27 mouse cellular contexts compared by ENCODE assay signal in the genomic region with DNA sequence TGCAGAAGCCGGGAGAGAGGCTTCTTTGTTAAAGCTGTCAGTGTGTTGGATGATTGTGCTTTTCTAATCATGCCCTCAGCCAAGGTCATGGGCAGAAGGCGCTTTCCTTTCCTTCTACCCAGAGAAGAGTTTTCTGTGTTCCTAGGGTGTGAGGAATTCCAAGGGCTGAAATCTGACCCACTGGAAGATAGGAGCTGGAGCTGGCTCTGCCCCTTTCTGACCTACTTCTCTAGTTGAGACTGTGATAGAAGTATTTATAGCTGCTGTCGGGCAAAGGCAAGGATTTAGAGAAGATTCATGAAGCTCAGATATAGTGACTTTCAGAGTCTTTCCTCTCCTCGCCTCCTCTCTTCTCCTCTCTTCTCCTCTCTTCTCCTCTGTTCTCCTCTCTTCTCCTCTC.
DNase-seq lines count a peak whose midpoint lies in the region; ATAC-seq lines count a peak whose summit lies in the region.
"Had no signal": no experiment of that assay in that cellular context is flagged by ENCODE, and none has a peak within 500 bp of the region (broad histone marks: within the 10 kb centered on the region; RNA-seq: fewer than 3 reads in every experiment).

No protein-coding gene starts in this region.

- no peaks in the 10 kb centered on the region for H3K9me3 ChIP-seq in heart, embryonic 15.5 days (replicated peaks)
- H3K9me3 ChIP-seq in heart, embryonic 16.5 days (replicated peaks; ENCODE audit: control insufficient read depth, low read length), result no peaks in the 10 kb centered on the region
- H3K9me3 ChIP-seq: forebrain, embryonic 13.5 days; hindbrain, embryonic 13.5 days; limb, embryonic 12.5 days; liver, embryonic 15.5 days; midbrain, embryonic 10.5 days; neural tube, embryonic 12.5 days had no signal

- ATAC-seq in heart, embryonic 15.5 days (replicated peaks; ENCODE audit: insufficient number of reproducible peaks, insufficient read depth, low FRiP score, low read depth), result no peak
- peak; percentile 63 for ATAC-seq in heart, embryonic 16.5 days (replicated peaks; ENCODE audit: extremely low read depth, insufficient read depth, low FRiP score)
- ATAC-seq: CD4-positive, CD25-positive, alpha-beta regulatory T cell, adult 4 months; forebrain, embryonic 13.5 days; intestine, embryonic 16.5 days; midbrain, embryonic 16.5 days had no signal

- WGBS in heart, embryonic 15.5 days, result 36% methylated on average over 4 of the region's 4 CpGs
- WGBS in heart, embryonic 16.5 days, result 32% methylated on average over 4 of the region's 4 CpGs

- peaks cover 4% of the 10 kb centered on the region; the same call in 1 of the 2 replicates for H3K4me1 ChIP-seq in heart, embryonic 15.5 days (replicated peaks)
- H3K4me1 ChIP-seq in heart, embryonic 16.5 days (ENCODE audit: control insufficient read depth, insufficient read depth, low read length), result peaks cover 8% of the 10 kb centered on the region
- H3K4me1 ChIP-seq: forebrain, embryonic 13.5 days; hindbrain, embryonic 13.5 days; limb, embryonic 12.5 days; liver, embryonic 15.5 days; midbrain, embryonic 10.5 days had no signal

- peak overlapping the region; percentile 17; the same call in 1 of the 2 replicates for H3K27ac ChIP-seq in heart, embryonic 15.5 days
- H3K27ac ChIP-seq in heart, embryonic 16.5 days (ENCODE audit: low read length), result peak overlapping the region; percentile 42; the same call in 1 of the 2 replicates
- H3K27ac ChIP-seq: forebrain, embryonic 13.5 days; heart, adult 2 months; hindbrain, embryonic 13.5 days; layer of hippocampus, adult 2 months; left cerebral cortex, adult 2 months; limb, embryonic 12.5 days; liver, embryonic 15.5 days; midbrain, embryonic 10.5 days; neural tube, embryonic 12.5 days had no signal

- DNase-seq in heart, adult 18-20 months, result peak; percentile 4 to 25
- no peak for DNase-seq in heart, adult 9 months (ENCODE audit: low spot score in 2 of 2)
- DNase-seq in heart, postnatal 36 days, result no peak
- DNase-seq in ZHBTc4 (ENCODE audit: low read depth, low spot score), result peak; percentile 4
- no peak for DNase-seq in natural killer cell, adult 2 months (ENCODE audit: low spot score in 2 of 2)
- DNase-seq: adrenal gland, postnatal 25 days; cerebellum, adult 2 months; cerebellum, postnatal 14 days; gastrocnemius, postnatal 25 days; kidney, postnatal 36 days; lung, embryonic 14.5 days; lung, postnatal 14 days; thymus, postnatal 14 days had no signal

- intact Hi-C loops in heart, postnatal 36 days (cut with DNase I), result loop anchor here (2.0 kb wide), 1 partner anchor 358 kb away; no protein-coding TSS in a partner anchor

- no peak overlapping the region for H3K4me3 ChIP-seq in heart, embryonic 15.5 days
- no peak overlapping the region for H3K4me3 ChIP-seq in heart, embryonic 16.5 days (ENCODE audit: low read length)
- H3K4me3 ChIP-seq: forebrain, embryonic 13.5 days; heart, adult 2 months; hindbrain, embryonic 13.5 days; layer of hippocampus, adult 2 months; left cerebral cortex, adult 2 months; limb, embryonic 12.5 days; liver, embryonic 15.5 days; midbrain, embryonic 10.5 days; neural tube, embryonic 12.5 days had no signal

- no peaks in the 10 kb centered on the region for H3K36me3 ChIP-seq in heart, embryonic 15.5 days
- H3K36me3 ChIP-seq in heart, embryonic 16.5 days (ENCODE audit: control insufficient read depth, insufficient read depth), result no peaks in the 10 kb centered on the region
- H3K36me3 ChIP-seq: hindbrain, embryonic 13.5 days; limb, embryonic 12.5 days; liver, embryonic 15.5 days; midbrain, embryonic 10.5 days; neural tube, embryonic 12.5 days had no signal

- no peak overlapping the region for H3K9ac ChIP-seq in heart, embryonic 15.5 days
- H3K9ac ChIP-seq in heart, embryonic 16.5 days (ENCODE audit: low read length), result no peak overlapping the region
- H3K9ac ChIP-seq: forebrain, embryonic 13.5 days; hindbrain, embryonic 13.5 days; limb, embryonic 12.5 days; liver, embryonic 15.5 days; lung, embryonic 14.5 days; neural tube, embryonic 12.5 days had no signal

- no peaks in the 10 kb centered on the region for H3K27me3 ChIP-seq in heart, embryonic 15.5 days
- H3K27me3 ChIP-seq in heart, embryonic 16.5 days (ENCODE audit: control insufficient read depth, insufficient read depth, low read length), result no peaks in the 10 kb centered on the region
- H3K27me3 ChIP-seq: forebrain, embryonic 13.5 days; hindbrain, embryonic 13.5 days; limb, embryonic 12.5 days; liver, embryonic 15.5 days; neural tube, embryonic 12.5 days had no signal

- no peak overlapping the region for H3K4me2 ChIP-seq in heart, embryonic 15.5 days
- no peak overlapping the region for H3K4me2 ChIP-seq in heart, embryonic 16.5 days (ENCODE audit: low read depth, low read length)
- H3K4me2 ChIP-seq: forebrain, embryonic 13.5 days; hindbrain, embryonic 13.5 days; limb, embryonic 12.5 days; liver, embryonic 15.5 days; lung, embryonic 14.5 days; neural tube, embryonic 12.5 days had no signal

Comparison
In these comparisons a context has a peak if more than half of its experiments do, and no peak if none do; other contexts are left out.
1. DNase-seq: peak in heart, adult 18-20 months (2 of 2) and ZHBTc4 (single experiment); none in heart, adult 9 months (0 of 2), heart, postnatal 36 days (0 of 2) and natural killer cell, adult 2 months (0 of 2).